Mouse (Mus musculus): ENCODE data around the gene Sdc4. TPM values are rescaled to one million over a fixed set of nuclear protein-coding genes. Genes with fewer than 3 reads are reported as not detected.

Gene Sdc4
- polyA plus RNA-seq, 1 experiment from 2014 or later, result 15.9 TPM

DNA sequence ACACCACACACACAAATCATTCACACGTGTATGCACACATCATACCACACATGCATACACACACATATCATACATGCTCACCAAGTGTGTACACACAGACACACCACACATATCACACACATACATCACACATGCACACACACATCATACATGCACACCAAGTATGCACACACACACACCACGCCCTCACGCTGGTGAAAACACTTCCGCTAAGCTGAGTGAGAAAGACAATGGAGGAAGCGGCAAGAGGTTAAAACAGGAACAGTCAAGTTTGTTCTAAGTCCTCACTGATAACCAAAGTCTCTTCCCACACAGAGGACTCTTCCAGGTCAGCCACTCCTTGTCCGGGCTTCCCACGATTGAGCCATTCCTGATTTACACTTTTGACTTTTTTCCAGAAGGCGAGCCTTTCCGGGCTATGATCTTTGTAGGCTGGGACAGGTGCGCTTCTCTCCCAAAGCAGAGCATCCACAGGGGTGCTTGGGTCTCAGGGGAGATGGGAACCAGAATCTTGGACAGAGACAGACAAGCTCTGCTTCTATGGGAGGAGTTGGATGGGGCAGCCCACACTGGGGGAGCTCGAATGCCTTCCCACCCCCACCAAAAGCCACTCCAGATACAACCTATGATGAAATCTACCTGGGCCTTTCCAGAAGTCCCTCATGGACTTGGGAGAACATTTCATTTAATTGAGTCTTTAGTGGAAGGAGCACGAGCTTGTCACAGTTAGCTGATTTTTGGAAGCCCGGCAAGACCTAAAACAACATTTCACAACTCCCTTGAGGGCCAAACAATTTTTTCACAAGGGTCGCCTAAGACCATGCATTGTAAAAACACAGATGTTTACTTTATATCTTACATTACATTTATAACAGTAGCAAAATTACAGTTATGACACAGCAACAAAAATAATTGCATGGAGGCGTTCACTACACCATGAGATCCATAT lies 65.9 kb downstream of the Sdc4 start:
- 90% methylated on average over 15 of the region's 15 CpGs for WGBS
- Histone ChIP-seq H3K9ac (ENCODE audit: low read length) (no peak overlapping the region), H3K4me3 (ENCODE audit: low read depth, low read length) (no peak overlapping the region), H3K27ac (ENCODE audit: low read depth, low read length) (no peak overlapping the region), H3K36me3 (ENCODE audit: control insufficient read depth, insufficient read depth, low read length) (no peaks in the 10 kb centered on the region), H3K9me3 (ENCODE audit: control insufficient read depth, low read length) (no peaks in the 10 kb centered on the region), H3K4me1 (replicated peaks; ENCODE audit: control insufficient read depth, insufficient read depth, low read length) (no peaks in the 10 kb centered on the region), H3K27me3 (ENCODE audit: control insufficient read depth, insufficient read depth, low read length) (no peaks in the 10 kb centered on the region), H3K4me2 (ENCODE audit: low read depth, low read length, severe bottlenecking) (no peak overlapping the region)
- DNase-seq (ENCODE audit: low spot score), result no peak
- no peak for ATAC-seq (replicated peaks; ENCODE audit: low FRiP score)

Other genes with a start within 250 kb of the Sdc4 start
- not detected in 2 replicates for gene Wfdc15a, start 243.8 kb downstream of the Sdc4 start, polyA plus RNA-seq (2014; fragmentation: Nextera tagmentation; extraction: Ambion mirVana)
- gene Wfdc15b, start 222.2 kb downstream of the Sdc4 start, polyA plus RNA-seq (2014; fragmentation: Nextera tagmentation; extraction: Ambion mirVana), result not detected in 2 replicates
- gene Svs2, start 205.4 kb downstream of the Sdc4 start, polyA plus RNA-seq (2014; fragmentation: Nextera tagmentation; extraction: Ambion mirVana), result not detected in 2 replicates
- not detected in 2 replicates for gene Svs3b, start 187.2 kb downstream of the Sdc4 start, polyA plus RNA-seq (2014; fragmentation: Nextera tagmentation; extraction: Ambion mirVana)
- not detected in 2 replicates for gene Svs4, start 165.4 kb downstream of the Sdc4 start, polyA plus RNA-seq (2014; fragmentation: Nextera tagmentation; extraction: Ambion mirVana)
- gene Svs3a, start 154.6 kb downstream of the Sdc4 start, polyA plus RNA-seq (2014; fragmentation: Nextera tagmentation; extraction: Ambion mirVana), result not detected in 2 replicates
- not detected in 2 replicates for gene Svs6, start 127.1 kb downstream of the Sdc4 start, polyA plus RNA-seq (2014; fragmentation: Nextera tagmentation; extraction: Ambion mirVana)
- not detected in 2 replicates for gene Svs5, start 111.1 kb downstream of the Sdc4 start, polyA plus RNA-seq (2014; fragmentation: Nextera tagmentation; extraction: Ambion mirVana)
- 0.31 and 0.32 TPM in 2 replicates for gene Slpi, start 54.8 kb downstream of the Sdc4 start, polyA plus RNA-seq (2014; fragmentation: Nextera tagmentation; extraction: Ambion mirVana)
- not detected in 2 replicates for gene Rbpjl, start 40.7 kb downstream of the Sdc4 start, polyA plus RNA-seq (2014; fragmentation: Nextera tagmentation; extraction: Ambion mirVana)
- gene Matn4, start 38.7 kb downstream of the Sdc4 start, polyA plus RNA-seq (2014; fragmentation: Nextera tagmentation; extraction: Ambion mirVana), result not detected in 2 replicates
- gene Sys1, start 13.1 kb upstream of the Sdc4 start, polyA plus RNA-seq (2014; fragmentation: Nextera tagmentation; extraction: Ambion mirVana), result 63.4 and 71.2 TPM in 2 replicates
- gene Gm20458, start 17.1 kb upstream of the Sdc4 start, polyA plus RNA-seq (2014; fragmentation: Nextera tagmentation; extraction: Ambion mirVana), result 3.2 and 7.3 TPM in 2 replicates
- not detected in 2 replicates for gene Trp53tg5, start 29.8 kb upstream of the Sdc4 start, polyA plus RNA-seq (2014; fragmentation: Nextera tagmentation; extraction: Ambion mirVana)
- 3.4 and 3.6 TPM in 2 replicates for gene Dbndd2, start 42.2 kb upstream of the Sdc4 start, polyA plus RNA-seq (2014; fragmentation: Nextera tagmentation; extraction: Ambion mirVana)
- 51.3 and 60.3 TPM in 2 replicates for gene Pigt, start 53.6 kb upstream of the Sdc4 start, polyA plus RNA-seq (2014; fragmentation: Nextera tagmentation; extraction: Ambion mirVana)
- gene Wfdc2, start 118.5 kb upstream of the Sdc4 start, polyA plus RNA-seq (2014; fragmentation: Nextera tagmentation; extraction: Ambion mirVana), result 35.1 and 44.4 TPM in 2 replicates
- gene Spint3, start 129.6 kb upstream of the Sdc4 start, polyA plus RNA-seq (2014; fragmentation: Nextera tagmentation; extraction: Ambion mirVana), result not detected in 2 replicates
- gene Wfdc6a, start 141.6 kb upstream of the Sdc4 start, polyA plus RNA-seq (2014; fragmentation: Nextera tagmentation; extraction: Ambion mirVana), result not detected in 2 replicates
- not detected in 2 replicates for gene Eppin, start 149.7 kb upstream of the Sdc4 start, polyA plus RNA-seq (2014; fragmentation: Nextera tagmentation; extraction: Ambion mirVana)
- gene Wfdc6b, start 169.6 kb upstream of the Sdc4 start, polyA plus RNA-seq (2014; fragmentation: Nextera tagmentation; extraction: Ambion mirVana), result not detected in 2 replicates
- not detected in 2 replicates for gene Wfdc8, start 169.7 kb upstream of the Sdc4 start, polyA plus RNA-seq (2014; fragmentation: Nextera tagmentation; extraction: Ambion mirVana)
- not detected in 2 replicates for gene Wfdc16, start 194.9 kb upstream of the Sdc4 start, polyA plus RNA-seq (2014; fragmentation: Nextera tagmentation; extraction: Ambion mirVana)
- not detected in 2 replicates for gene Wfdc10, start 212.2 kb upstream of the Sdc4 start, polyA plus RNA-seq (2014; fragmentation: Nextera tagmentation; extraction: Ambion mirVana)
- gene Wfdc9, start 212.7 kb upstream of the Sdc4 start, polyA plus RNA-seq (2014; fragmentation: Nextera tagmentation; extraction: Ambion mirVana), result not detected in 2 replicates
- gene Wfdc11, start 230.2 kb upstream of the Sdc4 start, polyA plus RNA-seq (2014; fragmentation: Nextera tagmentation; extraction: Ambion mirVana), result not detected in 2 replicates
- gene Wfdc13, start 241.2 kb upstream of the Sdc4 start, polyA plus RNA-seq (2014; fragmentation: Nextera tagmentation; extraction: Ambion mirVana), result not detected in 2 replicates